Mouse (Mus musculus): Measurements from ENCODE around the gene Pgf. TPM values are rescaled to one million over a fixed set of nuclear protein-coding genes. Genes with fewer than 3 reads are reported as not detected.
"Not testable (repeated sequence)": the region's sequence is repeated elsewhere in the genome, so short reads cannot be mapped to it uniquely, and the experiment has no call there.

Gene Pgf
- total RNA-seq, 2 experiments from 2014 or later = 1.7 to 1.8 TPM

- no peak for DNase-seq (ENCODE audit: low spot score)
Measured at GRCm38 (mm10) chr12:85158801-85159200, 18.8 kb downstream of the Pgf start.

GRCm38 (mm10) chr12:85157797-85158460 lies 19.7 kb downstream of the Pgf start:
- no peak for DNase-seq (ENCODE audit: low spot score)

- no peak for DNase-seq (ENCODE audit: low spot score)
Measured at GRCm38 (mm10) chr12:85156324-85156723, 21.3 kb downstream of the Pgf start.

DNA sequence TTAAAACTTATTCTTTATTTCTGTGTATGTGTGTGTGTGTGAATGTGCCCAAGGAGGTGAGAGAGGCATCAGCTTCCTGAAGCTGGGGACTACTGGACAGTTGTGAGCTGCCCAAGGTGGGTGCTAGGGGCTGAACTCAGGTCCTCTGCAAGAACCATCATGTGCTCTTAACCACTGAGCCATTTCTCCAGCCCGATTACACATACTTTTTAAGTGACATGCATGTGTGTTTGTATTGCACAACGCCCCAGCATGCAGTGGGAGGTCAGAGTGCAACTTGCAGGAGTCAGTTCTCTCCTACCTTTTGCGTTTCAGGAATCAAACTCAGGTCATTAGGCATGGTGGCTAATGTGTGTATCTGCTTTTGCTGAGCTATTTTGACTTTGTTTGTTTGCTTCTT lies 24.6 kb downstream of the Pgf start:
- no peak for DNase-seq (ENCODE audit: low spot score)

GRCm38 (mm10) chr12:85151002-85151774 lies 26.4 kb downstream of the Pgf start, which contains the start of gene Rps6kl1:
Gene Rps6kl1, minus strand, starts transcription at chr12:85151264.
- DNase-seq (ENCODE audit: low spot score) = no peak

DNA sequence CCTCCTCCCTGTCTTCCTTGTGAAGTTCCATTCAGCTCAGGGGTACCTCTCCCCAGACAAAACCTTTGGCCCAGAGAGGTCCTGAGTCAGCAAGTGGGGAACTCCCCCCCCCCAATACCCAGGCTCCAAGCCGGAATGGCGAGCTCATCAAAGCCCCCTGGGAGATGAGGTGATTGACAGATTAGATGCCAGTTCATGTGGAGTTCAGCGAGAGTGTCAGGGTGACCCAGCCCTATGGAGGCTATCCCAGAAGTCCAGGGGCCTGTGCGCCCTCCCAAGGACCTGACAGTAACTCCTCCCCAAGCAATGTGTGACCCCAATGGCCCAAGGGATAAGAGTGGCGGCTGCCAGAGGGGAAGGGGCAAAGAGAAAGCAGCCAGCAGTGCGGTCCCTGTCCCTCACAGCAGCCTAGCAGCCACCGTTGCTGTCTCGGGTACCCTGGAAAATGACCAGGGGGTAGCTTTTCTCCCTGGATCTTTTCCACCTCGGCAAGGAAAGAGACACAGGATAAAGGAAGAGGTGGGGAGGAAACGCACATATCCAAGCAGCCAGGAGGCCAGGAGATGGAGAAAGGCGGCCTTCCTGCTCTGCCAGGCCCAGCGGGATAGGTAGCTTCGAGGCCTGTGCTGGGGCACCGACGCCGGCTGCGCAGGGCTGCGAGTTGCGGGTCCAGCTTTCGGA lies 27.1 kb downstream of the Pgf start:
- no peak for DNase-seq (ENCODE audit: low spot score)

- no peak for DNase-seq (ENCODE audit: low spot score)
Measured at GRCm38 (mm10) chr12:85146881-85147280, 30.7 kb downstream of the Pgf start.

GRCm38 (mm10) chr12:85146355-85146754 lies 31.2 kb downstream of the Pgf start:
- DNase-seq (ENCODE audit: low spot score) = no peak

DNA sequence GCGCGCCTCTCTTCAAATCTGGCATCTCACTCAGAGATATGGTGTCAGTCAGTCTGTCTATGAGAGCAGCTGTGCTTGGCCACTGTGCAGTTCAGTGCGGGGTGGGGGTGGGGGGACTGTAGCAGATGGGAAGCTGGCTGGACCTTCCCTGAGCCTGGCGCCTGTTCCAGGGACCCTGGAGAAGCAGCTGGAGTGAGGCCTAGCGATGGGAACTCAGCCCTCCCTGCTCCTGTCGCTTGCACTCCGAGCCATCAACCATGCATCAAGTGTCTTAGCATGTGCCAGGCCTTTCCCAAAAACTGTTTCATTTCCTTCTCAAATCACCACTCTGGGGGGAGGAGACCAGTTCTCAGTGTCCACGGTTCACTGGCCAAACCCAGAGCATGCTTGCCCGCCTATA lies 32.0 kb downstream of the Pgf start:
- DNase-seq (ENCODE audit: low spot score) = peak; percentile 66

GRCm38 (mm10) chr12:85144821-85145220 lies 32.8 kb downstream of the Pgf start:
- DNase-seq (ENCODE audit: low spot score) = no peak

DNA sequence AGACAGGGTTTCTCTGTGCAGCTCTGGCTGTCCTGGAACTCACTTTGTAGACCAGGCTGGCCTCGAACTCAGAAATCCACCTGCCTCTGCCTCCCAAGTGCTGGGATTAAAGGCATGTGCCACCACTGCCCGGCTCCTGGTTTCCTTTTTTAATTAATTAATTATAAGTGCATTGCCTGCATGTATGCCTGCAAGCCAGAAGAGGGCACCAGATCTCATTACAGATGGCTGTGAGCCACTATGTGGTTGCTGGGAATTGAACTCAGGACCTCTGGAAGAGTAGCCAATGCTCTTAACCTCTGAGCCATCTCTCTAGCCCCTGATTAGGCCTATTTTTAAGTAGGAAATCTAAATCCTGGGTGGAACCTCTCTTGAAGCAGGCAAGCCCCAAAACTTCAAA lies 33.3 kb downstream of the Pgf start:
- not testable (repeated sequence) for DNase-seq (ENCODE audit: low spot score)

GRCm38 (mm10) chr12:85142803-85143202 lies 34.8 kb downstream of the Pgf start:
- DNase-seq (ENCODE audit: low spot score) = peak; percentile 91

DNA sequence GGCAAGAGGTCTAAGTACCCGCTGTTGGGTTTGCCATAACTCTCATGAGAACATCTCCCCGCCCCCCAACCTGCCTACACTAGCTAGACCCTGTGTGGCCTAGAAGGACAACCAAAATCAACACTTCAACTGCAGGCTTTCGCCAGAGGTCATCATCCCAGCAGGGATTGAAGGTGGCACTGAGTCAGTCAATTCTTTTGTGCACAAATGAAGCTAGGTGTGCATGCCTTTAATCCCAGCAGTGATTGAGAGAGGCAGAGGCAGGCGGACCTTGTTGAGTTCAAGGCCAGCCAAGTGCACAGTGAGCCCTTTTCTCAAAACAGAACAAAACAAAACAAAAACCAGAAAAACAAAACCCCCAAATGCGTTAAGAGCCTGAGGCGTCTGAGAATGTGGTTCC lies 36.5 kb downstream of the Pgf start:
- DNase-seq (ENCODE audit: low spot score) = no peak

DNA sequence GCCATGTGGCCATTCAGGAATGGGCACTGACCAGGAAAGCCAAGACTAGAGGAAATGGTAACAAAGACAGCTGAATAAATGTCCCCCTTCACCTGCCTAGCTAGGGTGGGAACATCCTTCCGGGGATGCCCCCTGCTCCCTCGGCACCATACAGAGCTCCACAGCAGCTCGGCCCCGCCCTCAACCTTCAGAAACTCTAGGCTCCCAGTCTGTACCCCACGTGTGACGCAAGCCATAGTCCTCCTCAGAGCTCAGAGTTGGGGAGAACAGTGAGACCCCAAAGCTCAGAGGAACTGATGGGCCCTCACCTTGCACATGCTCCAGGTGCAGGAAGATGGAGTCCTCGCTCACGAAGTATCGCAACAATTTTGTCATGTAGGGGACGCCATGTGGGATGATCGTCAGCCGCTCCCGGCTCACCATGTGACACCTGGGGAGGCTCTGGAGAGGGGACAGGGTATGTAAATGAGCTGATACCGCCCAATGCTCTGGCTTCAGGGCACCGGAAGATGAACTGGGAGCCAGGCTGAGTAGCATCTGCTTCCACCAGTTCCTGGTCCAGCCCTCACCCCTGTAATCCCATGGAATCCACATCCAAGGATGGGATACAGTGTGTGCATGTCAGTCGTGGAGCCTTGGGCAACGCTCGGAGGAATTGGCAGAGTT lies 37.4 kb downstream of the Pgf start:
- DNase-seq (ENCODE audit: low spot score) = no peak

DNA sequence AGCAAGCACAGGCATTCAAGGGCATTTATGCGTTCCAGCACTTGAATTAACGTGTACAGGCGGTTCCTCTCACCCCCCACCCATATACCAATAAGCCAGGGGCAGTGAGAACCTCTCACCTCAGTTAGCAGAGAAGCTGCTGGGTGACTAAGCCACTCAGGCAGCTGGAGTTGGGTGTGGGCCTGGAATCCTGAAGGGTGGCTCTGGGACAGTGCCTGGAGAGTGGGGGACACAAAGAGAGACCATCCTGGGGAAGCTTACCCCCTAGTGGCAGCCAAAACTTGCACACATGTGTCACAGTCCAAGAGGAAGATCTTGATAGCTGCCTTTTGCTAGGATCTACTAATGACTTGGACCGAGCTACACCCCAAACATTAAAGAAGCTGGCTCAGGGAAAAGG lies 41.0 kb downstream of the Pgf start:
- no peak for DNase-seq (ENCODE audit: low spot score)

- DNase-seq (ENCODE audit: low spot score) = no peak
Measured at GRCm38 (mm10) chr12:85135513-85136470, 41.8 kb downstream of the Pgf start.

GRCm38 (mm10) chr12:85134043-85134794 lies 43.4 kb downstream of the Pgf start:
- DNase-seq (ENCODE audit: low spot score) = no peak

- DNase-seq (ENCODE audit: low spot score) = no peak
Measured at GRCm38 (mm10) chr12:85131361-85131760, 46.2 kb downstream of the Pgf start.

GRCm38 (mm10) chr12:85129426-85129978 lies 48.1 kb downstream of the Pgf start:
- DNase-seq (ENCODE audit: low spot score) = peak; percentile 60
